Mouse (Mus musculus) CD4-positive, CD25-positive, alpha-beta regulatory T cell, adult 4 months (primary cell): ENCODE measurements around the gene Mucl2. TPM values are rescaled to one million over a fixed set of nuclear protein-coding genes. Genes with fewer than 3 reads are reported as not detected.
"Not testable (repeated sequence)": the region's sequence is repeated elsewhere in the genome, so short reads cannot be mapped to it uniquely, and the experiment has no call there.

ENCODE experiments used
- ATAC-seq: one replicate; pipeline ENCODE4 v1.8.0; 2017
- polyA plus RNA-seq, 2 experiments: library from polyadenylated mRNA; unstranded; fragments of 100-300 nt; shearing (Covaris generic); gene quantifications; one replicate each; pipeline ENCODE4 v1.2.1; 2017

Gene Mucl2
- not detected for polyA plus RNA-seq

DNA sequence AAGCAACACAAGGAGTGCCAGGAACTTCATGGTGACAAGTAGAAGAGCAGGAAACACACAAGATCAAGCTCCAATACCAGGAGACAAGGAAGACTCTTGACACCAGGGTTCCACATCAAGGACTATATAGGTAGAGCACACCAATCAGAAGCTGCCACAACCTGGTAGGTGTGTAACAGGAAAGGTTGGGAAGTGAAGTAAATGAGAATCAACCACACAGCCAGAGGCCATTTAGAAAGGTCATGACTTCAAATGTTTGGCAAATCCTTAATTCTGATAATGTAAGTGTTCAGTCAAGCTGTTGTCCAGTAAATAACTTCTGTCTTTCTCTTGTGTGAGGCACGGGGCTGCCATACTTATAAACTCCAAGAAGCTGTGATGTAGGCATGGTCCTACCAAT lies at the start of gene Mucl2:
TSS of gene Mucl2 (minus strand) at position 101 of the 400 bp plus-strand sequence.
- no peak for ATAC-seq

GRCm38 (mm10) chr15:103913061-103913460 lies 13.9 kb upstream of the Mucl2 start:
- ATAC-seq = not testable (repeated sequence)

Other genes with a start within 250 kb of the Mucl2 start
- not detected for gene Mucl1, start 143.8 kb downstream of the Mucl2 start, polyA plus RNA-seq